Mouse (Mus musculus): ENCODE data around the gene Snorc. TPM values are rescaled to one million over a fixed set of nuclear protein-coding genes. Genes with fewer than 3 reads are reported as not detected.
"Not testable (repeated sequence)": the region's sequence is repeated elsewhere in the genome, so short reads cannot be mapped to it uniquely, and the experiment has no call there.

Gene Snorc
- polyA plus RNA-seq, 2 experiments: not detected

DNA sequence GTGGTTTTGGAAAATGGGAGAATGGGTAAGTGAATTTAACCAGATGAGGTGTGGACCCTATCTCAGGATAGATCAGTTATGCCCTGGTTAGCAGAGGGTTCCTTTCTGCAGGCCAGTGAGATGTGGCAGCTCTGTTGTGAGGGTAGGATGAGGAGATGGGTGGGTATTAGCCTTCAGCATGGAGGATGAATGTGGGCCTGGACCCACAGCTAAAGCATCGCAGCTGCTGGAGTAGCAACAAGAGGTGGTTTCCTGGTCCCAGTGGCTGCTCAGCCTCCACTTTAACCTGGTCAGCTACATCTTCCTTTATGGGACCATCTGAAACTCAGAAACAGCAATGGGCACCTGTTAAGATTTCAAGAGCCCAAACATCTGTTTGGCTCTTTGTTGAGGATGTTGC, 13.6 kb upstream of the Snorc start:
- Histone ChIP-seq H3K27ac (no peak overlapping the region), H3K27me3 (ENCODE audit: control insufficient read depth, insufficient read depth, low read length) (no peaks in the 10 kb centered on the region), H3K36me3 (replicated peaks; ENCODE audit: control insufficient read depth, insufficient read depth, low read depth) (no peaks in the 10 kb centered on the region), H3K4me3 (ENCODE audit: insufficient read depth in 1 of 2, low read depth in 2 of 2, low read length in 2 of 2) (no peak overlapping the region), H3K9me3 (ENCODE audit: control insufficient read depth, low read length) (no peaks in the 10 kb centered on the region), H3K9ac (replicated peaks) (no peak overlapping the region), H3K4me2 (ENCODE audit: low read depth) (no peak overlapping the region), H3K4me1 (replicated peaks; ENCODE audit: control insufficient read depth in 2 of 2, insufficient read depth in 2 of 2, low read length in 1 of 2) (no peaks in the 10 kb centered on the region)
- 75% methylated on average over 1 of the region's 1 CpGs for WGBS (ENCODE audit: insufficient replicate concordance)
- no peak for TF ChIP-seq EP300 (IDR thresholded peaks at IDR 0.05; ENCODE audit: low read depth)
- no peak for TF ChIP-seq CTCF (IDR thresholded peaks at IDR 0.05; ENCODE audit: low read depth)
- ATAC-seq (ENCODE audit: insufficient read depth) (no peak), DNase-seq (ENCODE audit: low read depth in 3 of 3, low spot score in 3 of 3) (no peak)

DNA sequence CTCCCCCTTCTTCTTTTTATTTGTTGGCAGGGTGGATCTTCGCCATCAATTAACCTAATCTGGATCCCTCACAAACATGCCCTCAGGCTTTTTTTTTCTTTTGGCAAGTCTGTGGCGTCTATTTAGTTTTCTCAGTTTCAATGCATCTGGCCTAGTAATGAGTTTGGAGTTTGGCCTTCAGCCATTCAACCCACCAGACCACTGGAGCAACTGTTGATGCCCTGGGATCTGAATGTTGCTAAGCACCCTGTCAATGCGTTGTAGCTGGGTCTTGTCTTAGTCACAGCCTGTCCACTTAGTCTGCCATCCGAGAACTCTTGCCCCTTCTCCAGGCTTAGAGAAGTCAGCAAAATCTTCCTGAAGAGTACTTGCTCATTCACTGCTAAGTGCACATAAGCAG, 12.0 kb upstream of the Snorc start:
- Histone ChIP-seq H3K4me2 (ENCODE audit: low read depth) (no peak overlapping the region), H3K4me3 (ENCODE audit: insufficient read depth in 1 of 2, low read depth in 2 of 2, low read length in 2 of 2) (no peak overlapping the region), H3K36me3 (replicated peaks; ENCODE audit: control insufficient read depth, insufficient read depth, low read depth) (no peaks in the 10 kb centered on the region), H3K27ac (no peak overlapping the region), H3K4me1 (replicated peaks; ENCODE audit: control insufficient read depth in 2 of 2, insufficient read depth in 2 of 2, low read length in 1 of 2) (no peaks in the 10 kb centered on the region), H3K9me3 (ENCODE audit: control insufficient read depth, low read length) (no peaks in the 10 kb centered on the region), H3K27me3 (ENCODE audit: control insufficient read depth, insufficient read depth, low read length) (no peaks in the 10 kb centered on the region), H3K9ac (replicated peaks) (no peak overlapping the region)
- 74% methylated on average over 4 of the region's 4 CpGs for WGBS (ENCODE audit: insufficient replicate concordance)
- TF ChIP-seq EP300 (IDR thresholded peaks at IDR 0.05; ENCODE audit: low read depth): no peak
- no peak for TF ChIP-seq CTCF (IDR thresholded peaks at IDR 0.05; ENCODE audit: low read depth)
- DNase-seq (ENCODE audit: low read depth in 3 of 3, low spot score in 3 of 3): no peak
- no peak for ATAC-seq (ENCODE audit: insufficient read depth)

- not testable (repeated sequence) for H3K9ac ChIP-seq (replicated peaks); DNase-seq (ENCODE audit: low read depth in 3 of 3, low spot score in 3 of 3); H3K4me2 ChIP-seq (ENCODE audit: low read depth); ATAC-seq (ENCODE audit: insufficient read depth); H3K27me3 ChIP-seq (ENCODE audit: control insufficient read depth, insufficient read depth, low read length); H3K27ac ChIP-seq; H3K9me3 ChIP-seq (ENCODE audit: control insufficient read depth, low read length); H3K4me3 ChIP-seq (ENCODE audit: insufficient read depth in 1 of 2, low read depth in 2 of 2, low read length in 2 of 2); H3K4me1 ChIP-seq (replicated peaks; ENCODE audit: control insufficient read depth in 2 of 2, insufficient read depth in 2 of 2, low read length in 1 of 2); H3K36me3 ChIP-seq (replicated peaks; ENCODE audit: control insufficient read depth, insufficient read depth, low read depth)
- 64% methylated on average over 5 of the region's 7 CpGs for WGBS (ENCODE audit: insufficient replicate concordance)
Measured at GRCm38 (mm10) chr1:87459856-87460255, 10.2 kb upstream of the Snorc start.

DNA sequence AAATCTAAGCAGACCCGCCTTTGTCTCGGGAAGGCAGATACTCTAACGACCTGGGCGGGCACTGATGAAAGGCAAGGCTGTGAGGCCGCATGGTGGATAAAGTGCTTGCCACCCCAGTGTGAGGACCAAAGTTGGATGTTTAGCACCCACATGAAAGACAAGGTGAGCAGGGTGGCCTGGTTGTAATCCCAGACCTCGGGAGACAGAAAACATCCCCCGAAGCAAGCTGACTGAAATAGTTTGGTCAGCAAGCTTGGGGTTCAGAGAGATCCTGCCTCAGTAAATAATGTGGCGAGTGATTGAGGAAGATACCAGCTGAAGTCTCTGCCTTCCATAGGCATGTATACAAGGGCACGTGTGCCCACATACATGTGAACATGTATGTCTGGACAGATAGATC, 2.6 kb upstream of the Snorc start:
- H3K4me1 ChIP-seq (replicated peaks; ENCODE audit: control insufficient read depth in 2 of 2, insufficient read depth in 2 of 2, low read length in 1 of 2): no peaks in the 10 kb centered on the region

DNA sequence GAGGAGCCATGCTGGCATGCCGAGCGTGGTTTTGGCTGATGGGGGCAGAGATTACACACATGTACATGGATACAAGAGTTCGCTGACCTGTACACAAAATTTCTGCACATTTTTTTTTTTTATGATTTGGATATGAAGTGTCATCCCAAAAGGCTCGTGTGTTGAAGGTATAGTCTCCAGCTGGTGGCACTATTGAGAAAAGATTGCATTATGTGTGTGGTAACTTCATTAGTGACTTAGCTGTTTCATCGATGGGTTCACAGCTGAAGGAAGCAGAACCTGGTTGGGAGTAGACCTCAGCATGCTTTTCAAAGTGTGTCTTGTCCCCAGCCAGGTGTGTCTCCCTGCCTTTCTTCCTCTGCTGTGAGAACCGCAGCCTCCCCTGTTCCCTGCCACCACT, 1.8 kb upstream of the Snorc start:
- no peak overlapping the region for H3K4me2 ChIP-seq (ENCODE audit: low read depth)
- no peaks in the 10 kb centered on the region for H3K9me3 ChIP-seq (ENCODE audit: control insufficient read depth, low read length)
- DNase-seq (ENCODE audit: low read depth in 3 of 3, low spot score in 3 of 3) (no peak), ATAC-seq (ENCODE audit: insufficient read depth) (no peak)
- H3K9ac ChIP-seq (replicated peaks): no peak overlapping the region
- WGBS (ENCODE audit: insufficient replicate concordance): 43% methylated on average over 6 of the region's 6 CpGs
- no peaks in the 10 kb centered on the region for H3K27me3 ChIP-seq (ENCODE audit: control insufficient read depth, insufficient read depth, low read length)
- H3K4me3 ChIP-seq (ENCODE audit: insufficient read depth in 1 of 2, low read depth in 2 of 2, low read length in 2 of 2): no peak overlapping the region
- no peaks in the 10 kb centered on the region for H3K4me1 ChIP-seq (replicated peaks; ENCODE audit: control insufficient read depth in 2 of 2, insufficient read depth in 2 of 2, low read length in 1 of 2)
- no peak overlapping the region for H3K27ac ChIP-seq
- TF ChIP-seq CTCF (IDR thresholded peaks at IDR 0.05; ENCODE audit: low read depth): no peak
- no peak for TF ChIP-seq EP300 (IDR thresholded peaks at IDR 0.05; ENCODE audit: low read depth)
- H3K36me3 ChIP-seq (replicated peaks; ENCODE audit: control insufficient read depth, insufficient read depth, low read depth): no peaks in the 10 kb centered on the region

More for the DNA sequence above, 2.6 kb upstream of the Snorc start:
- DNase-seq (ENCODE audit: low read depth in 3 of 3, low spot score in 3 of 3): no peak
- H3K4me2 ChIP-seq (ENCODE audit: low read depth): peak overlapping the region; percentile 28
- H3K4me3 ChIP-seq (ENCODE audit: insufficient read depth in 1 of 2, low read depth in 2 of 2, low read length in 2 of 2): no peak overlapping the region
- TF ChIP-seq EP300 (IDR thresholded peaks at IDR 0.05; ENCODE audit: low read depth) (no peak), CTCF (IDR thresholded peaks at IDR 0.05; ENCODE audit: low read depth) (no peak)
- no peak for ATAC-seq (ENCODE audit: insufficient read depth)
- H3K27me3 ChIP-seq (ENCODE audit: control insufficient read depth, insufficient read depth, low read length): no peaks in the 10 kb centered on the region
- no peaks in the 10 kb centered on the region for H3K36me3 ChIP-seq (replicated peaks; ENCODE audit: control insufficient read depth, insufficient read depth, low read depth)
- no peaks in the 10 kb centered on the region for H3K9me3 ChIP-seq (ENCODE audit: control insufficient read depth, low read length)
- 57% methylated on average over 9 of the region's 9 CpGs for WGBS (ENCODE audit: insufficient replicate concordance)
- H3K27ac ChIP-seq: no peak overlapping the region
- no peak overlapping the region for H3K9ac ChIP-seq (replicated peaks)

- Histone ChIP-seq H3K36me3 (replicated peaks; ENCODE audit: control insufficient read depth, insufficient read depth, low read depth) (no peaks in the 10 kb centered on the region), H3K4me1 (replicated peaks; ENCODE audit: control insufficient read depth in 2 of 2, insufficient read depth in 2 of 2, low read length in 1 of 2) (no peaks in the 10 kb centered on the region), H3K27ac (no peak overlapping the region), H3K4me3 (ENCODE audit: insufficient read depth in 1 of 2, low read depth in 2 of 2, low read length in 2 of 2) (no peak overlapping the region), H3K27me3 (ENCODE audit: control insufficient read depth, insufficient read depth, low read length) (peaks cover 5% of the 10 kb centered on the region), H3K4me2 (ENCODE audit: low read depth) (no peak overlapping the region), H3K9me3 (ENCODE audit: control insufficient read depth, low read length) (no peaks in the 10 kb centered on the region), H3K9ac (replicated peaks) (no peak overlapping the region)
- WGBS (ENCODE audit: insufficient replicate concordance): 56% methylated on average over 7 of the region's 7 CpGs
- TF ChIP-seq CTCF (IDR thresholded peaks at IDR 0.05; ENCODE audit: low read depth): no peak
- no peak for TF ChIP-seq EP300 (IDR thresholded peaks at IDR 0.05; ENCODE audit: low read depth)
- no peak for DNase-seq (ENCODE audit: low read depth in 3 of 3, low spot score in 3 of 3)
- ATAC-seq (ENCODE audit: insufficient read depth): no peak
Measured at GRCm38 (mm10) chr1:87471914-87472313, 1.8 kb downstream of the Snorc start.
